Mouse (Mus musculus): ENCODE measurements at regions not wholly inside any gene's neighbourhood (a gene's known extent, or its start where the extent isn't known, plus 50 kb on each side); places are given as distances from the start of the nearest gene placed in this dataset.

- WGBS: 85% methylated on average over 9 of the region's 9 CpGs
- H3K4me1 ChIP-seq (ENCODE audit: control insufficient read depth, insufficient read depth, low read length): no peaks in the 10 kb centered on the region
- H3K4me3 ChIP-seq (replicated peaks; ENCODE audit: insufficient read depth, low read depth, low read length): no peak overlapping the region
- H3K27ac ChIP-seq (ENCODE audit: insufficient read depth, low read length): no peak overlapping the region
- DNase-seq: no peak
- TF ChIP-seq CTCF (IDR thresholded peaks at IDR 0.05; ENCODE audit: borderline replicate concordance, insufficient read depth, low read depth, low read length): no peak
- TF ChIP-seq POLR2A (IDR thresholded peaks at IDR 0.05; ENCODE audit: borderline replicate concordance, insufficient read depth, low read length): no peak
- H3K27me3 ChIP-seq (ENCODE audit: control insufficient read depth, insufficient read depth, low read length): no peaks in the 10 kb centered on the region
These were observed 103.2 kb upstream of the Esrrg start for GRCm38 (mm10) chr1:187505368-187505767.

- no peak overlapping the region for H3K27ac ChIP-seq (ENCODE audit: insufficient read depth, low read length)
- 81% methylated on average over 6 of the region's 6 CpGs for WGBS
These were observed 101.4 kb upstream of the Esrrg start for GRCm38 (mm10) chr1:187507217-187507616.

GRCm38 (mm10) chr1:187531349-187531922, 77.2 kb upstream of the Esrrg start:
- Histone ChIP-seq H3K4me1 (ENCODE audit: control insufficient read depth, insufficient read depth, low read length) (no peaks in the 10 kb centered on the region), H3K27me3 (ENCODE audit: control insufficient read depth, insufficient read depth, low read length) (no peaks in the 10 kb centered on the region), H3K4me3 (replicated peaks; ENCODE audit: insufficient read depth, low read depth, low read length) (no peak overlapping the region), H3K27ac (ENCODE audit: insufficient read depth, low read length) (no peak overlapping the region)
- no peak for DNase-seq
- 65% methylated on average over 9 of the region's 9 CpGs for WGBS
- TF ChIP-seq CTCF (IDR thresholded peaks at IDR 0.05; ENCODE audit: borderline replicate concordance, insufficient read depth, low read depth, low read length) (no peak), POLR2A (IDR thresholded peaks at IDR 0.05; ENCODE audit: borderline replicate concordance, insufficient read depth, low read length) (no peak)

More at GRCm38 (mm10) chr1:187507217-187507616, 101.4 kb upstream of the Esrrg start:
- TF ChIP-seq POLR2A (IDR thresholded peaks at IDR 0.05; ENCODE audit: borderline replicate concordance, insufficient read depth, low read length) (no peak), CTCF (IDR thresholded peaks at IDR 0.05; ENCODE audit: borderline replicate concordance, insufficient read depth, low read depth, low read length) (no peak)
- Histone ChIP-seq H3K4me1 (ENCODE audit: control insufficient read depth, insufficient read depth, low read length) (no peaks in the 10 kb centered on the region), H3K27me3 (ENCODE audit: control insufficient read depth, insufficient read depth, low read length) (no peaks in the 10 kb centered on the region), H3K4me3 (replicated peaks; ENCODE audit: insufficient read depth, low read depth, low read length) (no peak overlapping the region)
- DNase-seq: no peak

GRCm38 (mm10) chr1:187536263-187536662, 72.3 kb upstream of the Esrrg start:
- H3K27me3 ChIP-seq (ENCODE audit: control insufficient read depth, insufficient read depth, low read length): no peaks in the 10 kb centered on the region
- H3K4me1 ChIP-seq (ENCODE audit: control insufficient read depth, insufficient read depth, low read length): no peaks in the 10 kb centered on the region
- H3K4me3 ChIP-seq (replicated peaks; ENCODE audit: insufficient read depth, low read depth, low read length): no peak overlapping the region
- WGBS: 86% methylated on average over 5 of the region's 5 CpGs
- no peak for TF ChIP-seq CTCF (IDR thresholded peaks at IDR 0.05; ENCODE audit: borderline replicate concordance, insufficient read depth, low read depth, low read length)
- TF ChIP-seq POLR2A (IDR thresholded peaks at IDR 0.05; ENCODE audit: borderline replicate concordance, insufficient read depth, low read length): no peak
- no peak for DNase-seq
- H3K27ac ChIP-seq (ENCODE audit: insufficient read depth, low read length): no peak overlapping the region

- no peaks in the 10 kb centered on the region for H3K27me3 ChIP-seq (ENCODE audit: control insufficient read depth, insufficient read depth, low read length)
- H3K27ac ChIP-seq (ENCODE audit: insufficient read depth, low read length): no peak overlapping the region
- DNase-seq: no peak
- 93% methylated on average over 3 of the region's 3 CpGs for WGBS
- H3K4me1 ChIP-seq (ENCODE audit: control insufficient read depth, insufficient read depth, low read length): no peaks in the 10 kb centered on the region
- no peak for TF ChIP-seq POLR2A (IDR thresholded peaks at IDR 0.05; ENCODE audit: borderline replicate concordance, insufficient read depth, low read length)
- TF ChIP-seq CTCF (IDR thresholded peaks at IDR 0.05; ENCODE audit: borderline replicate concordance, insufficient read depth, low read depth, low read length): no peak
- H3K4me3 ChIP-seq (replicated peaks; ENCODE audit: insufficient read depth, low read depth, low read length): no peak overlapping the region
These were observed 51.9 kb upstream of the Esrrg start for GRCm38 (mm10) chr1:187556718-187557117.

Measured in cerebellum, adult 2 months (tissue).